Mouse (Mus musculus) neural tube, embryonic 14.5 days (tissue): ENCODE data around the gene Tigd2. TPM values are rescaled to one million over a fixed set of nuclear protein-coding genes. Genes with fewer than 3 reads are reported as not detected.

Experiments
- ATAC-seq: fragments of 200-750 bp; cut with Nextera tagmentation; 2 replicates; pipeline ENCODE4 v1.8.0; 2017; ENCODE audit warnings: low read depth, mild to moderate bottlenecking, moderate TSS enrichment, moderate library complexity
- H3K27ac ChIP-seq: fragments of 300-500 bp; sonication (generic); 2 replicates; pipeline ENCODE4 v1.5.1; 2014; ENCODE audit warnings: low read depth, mild to moderate bottlenecking, control low read depth, low read length, moderate library complexity, mixed read lengths
- H3K27me3 ChIP-seq: fragments of 300-500 bp; sonication (generic); 2 replicates; pipeline ENCODE4 v1.6.1; 2014; ENCODE audit warnings: low read length; ENCODE audit not compliant: control insufficient read depth, insufficient read depth
- H3K36me3 ChIP-seq: fragments of 300-500 bp; sonication (generic); 2 replicates; pipeline ENCODE4 v1.6.1; 2014; ENCODE audit warnings: low read length, mixed read lengths; ENCODE audit not compliant: control insufficient read depth, insufficient read depth
- H3K4me1 ChIP-seq: fragments of 300-500 bp; sonication (generic); 2 replicates; pipeline ENCODE4 v1.6.1; 2014; ENCODE audit warnings: low read length; ENCODE audit not compliant: control insufficient read depth, insufficient read depth
- H3K4me2 ChIP-seq: fragments of 300-500 bp; sonication (generic); 2 replicates; pipeline ENCODE4 v1.6.1; 2014; ENCODE audit warnings: mild to moderate bottlenecking, low read depth, low read length, control low read depth
- H3K4me3 ChIP-seq: fragments of 300-500 bp; sonication (generic); 2 replicates; pipeline ENCODE4 v1.5.1; 2014; ENCODE audit warnings: low read depth, low read length, control low read depth, mixed read lengths
- H3K9ac ChIP-seq: fragments of 300-500 bp; sonication (generic); replicated peaks from 2 replicates; pipeline ENCODE4 v1.6.1; 2014; ENCODE audit warnings: low read depth, mild to moderate bottlenecking, control low read depth, low read length, mixed read lengths
- H3K9me3 ChIP-seq: fragments of 300-500 bp; sonication (generic); 2 replicates; pipeline ENCODE4 v1.6.1; 2016; ENCODE audit warnings: low read length; ENCODE audit not compliant: control insufficient read depth
- WGBS: fragments of 180-500 bp; shearing (Covaris S2); extraction: QIAGEN DNeasy Blood & Tissue Kit; methylation state at CpG from one replicate; pipeline ENCODE4 v1.1.7; 2014; 5-methylcytosine and 5-hydroxymethylcytosine counted together
- polyA plus RNA-seq: library from polyadenylated mRNA; unstranded; fragments of >200 nt; fragmentation: Nextera tagmentation; extraction: Ambion mirVana; gene quantifications from 2 replicates; pipeline ENCODE4 v1.2.1, GENCODE M21; 2014

Gene Tigd2
- polyA plus RNA-seq, 1 experiment from 2014 or later = 12.5 TPM

GRCm38 (mm10) chr6:59233191-59233590, 24.5 kb downstream of the Tigd2 start:
- ATAC-seq = no peak
- Histone ChIP-seq H3K36me3 (no peaks in the 10 kb centered on the region), H3K27me3 (no peaks in the 10 kb centered on the region), H3K4me3 (no peak overlapping the region), H3K9me3 (no peaks in the 10 kb centered on the region), H3K9ac (no peak overlapping the region), H3K4me2 (no peak overlapping the region), H3K27ac (no peak overlapping the region), H3K4me1 (no peaks in the 10 kb centered on the region)

GRCm38 (mm10) chr6:59233651-59234050, 25.0 kb downstream of the Tigd2 start:
- no peak overlapping the region for H3K9ac ChIP-seq
- H3K4me2 ChIP-seq = no peak overlapping the region
- ATAC-seq = no peak
- no peaks in the 10 kb centered on the region for H3K4me1 ChIP-seq
- no peaks in the 10 kb centered on the region for H3K9me3 ChIP-seq
- no peak overlapping the region for H3K27ac ChIP-seq
- H3K4me3 ChIP-seq = no peak overlapping the region
- no peaks in the 10 kb centered on the region for H3K27me3 ChIP-seq
- no peaks in the 10 kb centered on the region for H3K36me3 ChIP-seq

- 35% methylated on average over 2 of the region's 2 CpGs for WGBS
- ATAC-seq = peak; percentile 66; the same call in 1 of the 2 replicates
Measured at GRCm38 (mm10) chr6:59249675-59250074, 41.0 kb downstream of the Tigd2 start.

GRCm38 (mm10) chr6:59250536-59250935, 41.9 kb downstream of the Tigd2 start:
- no peak for ATAC-seq
- Histone ChIP-seq H3K4me2 (no peak overlapping the region), H3K9ac (no peak overlapping the region), H3K27ac (no peak overlapping the region), H3K36me3 (no peaks in the 10 kb centered on the region), H3K27me3 (no peaks in the 10 kb centered on the region), H3K9me3 (no peaks in the 10 kb centered on the region), H3K4me3 (no peak overlapping the region), H3K4me1 (no peaks in the 10 kb centered on the region)

More at GRCm38 (mm10) chr6:59249675-59250074, 41.0 kb downstream of the Tigd2 start:
- Histone ChIP-seq H3K27me3 (no peaks in the 10 kb centered on the region), H3K4me2 (no peak overlapping the region), H3K36me3 (no peaks in the 10 kb centered on the region), H3K4me3 (no peak overlapping the region), H3K9me3 (no peaks in the 10 kb centered on the region), H3K27ac (no peak overlapping the region), H3K4me1 (no peaks in the 10 kb centered on the region), H3K9ac (no peak overlapping the region)

- no peaks in the 10 kb centered on the region for H3K9me3 ChIP-seq
- H3K4me1 ChIP-seq = no peaks in the 10 kb centered on the region
- H3K9ac ChIP-seq = no peak overlapping the region
- no peaks in the 10 kb centered on the region for H3K27me3 ChIP-seq
- 92% methylated on average over 1 of the region's 1 CpGs for WGBS
- no peak overlapping the region for H3K27ac ChIP-seq
- ATAC-seq = no peak
- H3K4me3 ChIP-seq = no peak overlapping the region
- H3K36me3 ChIP-seq = no peaks in the 10 kb centered on the region
- H3K4me2 ChIP-seq = no peak overlapping the region
Measured at GRCm38 (mm10) chr6:59255909-59256308, 47.2 kb downstream of the Tigd2 start.

Other genes starting within 250 kb of the Tigd2 start
- gene Fam13a, start 184.3 kb upstream of the Tigd2 start, polyA plus RNA-seq = 11.8 and 17.6 TPM in 2 replicates
- 6.2 and 9.7 TPM in 2 replicates for gene Gprin3, start 217.4 kb downstream of the Tigd2 start, polyA plus RNA-seq